Mouse (Mus musculus) hindbrain, embryonic 15.5 days (tissue): Measurements from ENCODE around the gene Twf1. TPM values are rescaled to one million over a fixed set of nuclear protein-coding genes. Genes with fewer than 3 reads are reported as not detected.

Experiments
- ATAC-seq: fragments of 200-750 bp; cut with Nextera tagmentation; 2 replicates; pipeline ENCODE4 v1.8.0; 2017; ENCODE audit warnings: low read depth, moderate number of reproducible peaks, moderate TSS enrichment; ENCODE audit not compliant: low FRiP score
- H3K27ac ChIP-seq: fragments of 300-500 bp; sonication (generic); replicated peaks from 2 replicates; pipeline ENCODE4 v1.5.1; 2015; ENCODE audit warnings: mild to moderate bottlenecking, inconsistent platforms
- H3K27me3 ChIP-seq: fragments of 300-500 bp; sonication (generic); 2 replicates; pipeline ENCODE4 v1.6.1; 2015; ENCODE audit warnings: control low read depth, inconsistent platforms
- H3K36me3 ChIP-seq: fragments of 300-500 bp; sonication (generic); 2 replicates; pipeline ENCODE4 v1.6.1; 2015; ENCODE audit warnings: control low read depth, inconsistent platforms
- H3K4me1 ChIP-seq: fragments of 300-500 bp; sonication (generic); replicated peaks from 2 replicates; pipeline ENCODE4 v1.6.1; 2015; ENCODE audit warnings: control low read depth, inconsistent platforms
- H3K4me2 ChIP-seq: fragments of 300-500 bp; sonication (generic); 2 replicates; pipeline ENCODE4 v1.6.1; 2015; ENCODE audit warnings: moderate library complexity, mild to moderate bottlenecking, inconsistent platforms
- H3K4me3 ChIP-seq: fragments of 300-500 bp; sonication (generic); 2 replicates; pipeline ENCODE4 v1.5.1; 2015; ENCODE audit warnings: mild to moderate bottlenecking, inconsistent platforms
- H3K9ac ChIP-seq: fragments of 300-500 bp; sonication (generic); 2 replicates; pipeline ENCODE4 v1.6.1; 2015; ENCODE audit warnings: inconsistent platforms
- H3K9me3 ChIP-seq: fragments of 300-500 bp; sonication (generic); 2 replicates; pipeline ENCODE4 v1.6.1; 2016; ENCODE audit warnings: control low read depth, inconsistent platforms
- WGBS: fragments of 180-500 bp; shearing (Covaris S2); methylation state at CpG from one replicate; pipeline ENCODE4 v1.1.7; 2015; 5-methylcytosine and 5-hydroxymethylcytosine counted together
- polyA plus RNA-seq: library from polyadenylated mRNA; unstranded; fragments of >200 nt; fragmentation: Nextera tagmentation; extraction: Ambion mirVana; gene quantifications from 2 replicates; pipeline ENCODE4 v1.2.1, GENCODE M21; 2015

Twf1 gene
- polyA plus RNA-seq, 1 experiment from 2014 or later: 77.7 TPM

DNA sequence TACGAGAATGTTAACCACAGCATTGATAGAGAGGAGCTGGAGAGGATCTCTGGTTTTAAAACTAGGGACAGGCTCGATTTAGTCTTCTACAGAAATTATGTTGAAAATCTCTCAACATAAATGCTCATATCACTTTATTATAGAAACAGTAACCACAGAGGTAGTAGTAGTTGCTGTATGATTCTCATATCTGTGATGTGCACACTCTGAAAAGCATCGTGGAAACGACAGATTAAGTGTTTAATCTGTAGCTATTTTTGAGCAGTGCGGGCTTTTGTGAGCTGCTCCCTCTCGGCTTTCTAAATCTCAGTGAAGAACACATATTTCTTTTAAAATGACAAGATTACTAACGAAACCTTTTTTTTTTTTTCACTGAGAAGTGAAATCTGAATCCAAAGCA lies 54.2 kb downstream of the Twf1 start:
- H3K27me3 ChIP-seq: no peaks in the 10 kb centered on the region
- H3K4me3 ChIP-seq: no peak overlapping the region
- H3K9me3 ChIP-seq: no peaks in the 10 kb centered on the region
- H3K9ac ChIP-seq: no peak overlapping the region
- no peaks in the 10 kb centered on the region for H3K36me3 ChIP-seq
- no peak overlapping the region for H3K27ac ChIP-seq
- no peak for ATAC-seq
- H3K4me2 ChIP-seq: no peak overlapping the region
- 93% methylated on average over 7 of the region's 7 CpGs for WGBS
- no peaks in the 10 kb centered on the region for H3K4me1 ChIP-seq

DNA sequence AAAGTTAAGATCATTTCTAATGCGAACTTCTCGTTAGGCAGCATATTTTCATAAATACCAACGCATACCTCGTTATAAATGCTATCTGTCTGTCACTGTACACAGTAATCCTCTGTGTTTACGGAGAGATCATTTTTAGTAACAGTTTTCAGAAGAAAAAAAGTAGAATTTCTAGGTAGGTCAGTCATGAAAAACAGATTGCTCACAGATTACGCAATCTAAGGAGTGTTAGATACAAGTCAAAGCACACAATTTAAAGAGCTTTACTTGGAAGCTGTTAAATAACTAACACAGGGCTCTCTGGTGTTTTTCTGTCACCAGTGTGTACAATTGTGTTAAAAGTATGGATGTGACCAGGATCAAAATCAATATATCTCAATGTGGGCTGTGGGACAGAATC lies 56.7 kb downstream of the Twf1 start:
- Histone ChIP-seq H3K27ac (no peak overlapping the region), H3K27me3 (no peaks in the 10 kb centered on the region), H3K4me2 (no peak overlapping the region), H3K36me3 (no peaks in the 10 kb centered on the region), H3K4me3 (no peak overlapping the region), H3K9me3 (no peaks in the 10 kb centered on the region), H3K9ac (no peak overlapping the region), H3K4me1 (no peaks in the 10 kb centered on the region)
- 93% methylated on average over 6 of the region's 6 CpGs for WGBS
- ATAC-seq: no peak

DNA sequence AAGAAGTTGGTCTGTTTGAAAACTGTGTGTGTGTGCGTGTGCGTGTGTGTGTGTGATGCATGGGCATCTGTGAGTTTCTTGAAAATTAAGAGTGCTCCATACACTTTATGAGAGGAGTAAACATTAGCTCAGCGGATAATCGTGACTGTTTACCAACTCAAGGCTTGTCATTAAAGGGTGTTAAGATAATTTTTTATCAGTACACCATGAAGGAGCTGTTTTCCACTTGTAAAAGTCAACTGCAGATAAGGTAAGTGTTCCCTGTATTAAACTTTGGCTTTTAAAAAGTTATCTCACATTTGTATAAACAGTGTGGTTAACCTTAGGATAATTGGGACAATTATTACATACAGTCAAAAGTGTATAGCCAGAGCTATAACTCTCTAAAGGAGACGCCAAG lies 57.4 kb downstream of the Twf1 start:
- Histone ChIP-seq H3K4me2 (no peak overlapping the region), H3K36me3 (no peaks in the 10 kb centered on the region), H3K4me3 (no peak overlapping the region), H3K9me3 (no peaks in the 10 kb centered on the region), H3K4me1 (no peaks in the 10 kb centered on the region), H3K27me3 (no peaks in the 10 kb centered on the region), H3K9ac (no peak overlapping the region), H3K27ac (no peak overlapping the region)
- 91% methylated on average over 5 of the region's 5 CpGs for WGBS
- ATAC-seq: no peak

DNA sequence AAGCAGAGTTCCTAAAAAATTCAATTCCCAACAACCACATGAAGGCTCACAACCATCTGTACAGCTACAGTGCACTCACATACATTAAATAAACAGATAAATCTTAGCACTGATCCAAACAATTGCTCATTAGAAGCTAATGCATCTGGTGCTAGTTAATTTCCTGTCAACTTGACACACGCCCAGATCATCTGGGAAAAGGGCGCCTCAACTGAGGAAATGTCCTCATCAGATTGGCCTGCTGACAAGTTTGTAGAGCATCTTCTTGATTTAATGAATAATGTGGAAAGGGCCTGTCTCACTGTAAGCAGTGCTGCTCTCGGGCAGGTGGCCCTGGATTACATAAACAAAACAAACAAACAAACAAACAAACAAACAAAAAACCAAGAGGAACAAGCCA lies 59.2 kb downstream of the Twf1 start:
- WGBS: 87% methylated on average over 3 of the region's 3 CpGs
- ATAC-seq: no peak
- H3K9me3 ChIP-seq: no peaks in the 10 kb centered on the region

More for the DNA sequence above, 59.2 kb downstream of the Twf1 start:
- no peaks in the 10 kb centered on the region for H3K27me3 ChIP-seq
- no peaks in the 10 kb centered on the region for H3K4me1 ChIP-seq
- H3K9ac ChIP-seq: no peak overlapping the region
- H3K36me3 ChIP-seq: no peaks in the 10 kb centered on the region
- H3K27ac ChIP-seq: no peak overlapping the region
- H3K4me3 ChIP-seq: no peak overlapping the region
- no peak overlapping the region for H3K4me2 ChIP-seq

Other genes starting within 250 kb of the Twf1 start
- 3.3 and 4.4 TPM in 2 replicates for gene Adamts20, start 124.5 kb downstream of the Twf1 start, polyA plus RNA-seq
- gene Pus7l, start 46.3 kb downstream of the Twf1 start, polyA plus RNA-seq: 5.8 and 6.2 TPM in 2 replicates
- 2.1 and 2.3 TPM in 2 replicates for gene Irak4, start 46.2 kb downstream of the Twf1 start, polyA plus RNA-seq
- gene Tmem117, start 39.3 kb upstream of the Twf1 start, polyA plus RNA-seq: 14.6 and 16.6 TPM in 2 replicates